Mouse (Mus musculus) liver, adult 2 months (tissue): ENCODE measurements around the gene Tbcc. TPM values are rescaled to one million over a fixed set of nuclear protein-coding genes. Genes with fewer than 3 reads are reported as not detected.
"Not testable (repeated sequence)": the region's sequence is repeated elsewhere in the genome, so short reads cannot be mapped to it uniquely, and the experiment has no call there.

Experiments
- DNase-seq: peaks from one replicate; pipeline ENCODE4 v3.0.0-alpha.2; 2011; ENCODE audit warnings: low read depth, low spot score; ENCODE audit errors: extremely low read depth
- H3K27ac ChIP-seq: fragments of 200-500 bp; replicated peaks from 2 replicates; pipeline ENCODE4 v1.5.1; 2012; ENCODE audit warnings: low read depth, mild to moderate bottlenecking, control low read depth, inconsistent platforms, low read length; ENCODE audit not compliant: insufficient read depth
- H3K27me3 ChIP-seq: fragments of 200-500 bp; 2 replicates; pipeline ENCODE4 v1.6.1; 2012; ENCODE audit warnings: mild to moderate bottlenecking, moderate library complexity, low read length, inconsistent platforms; ENCODE audit not compliant: control insufficient read depth, insufficient read depth
- H3K36me3 ChIP-seq: fragments of 200-500 bp; 2 replicates; pipeline ENCODE4 v1.6.1; 2012; ENCODE audit warnings: low read length, inconsistent platforms; ENCODE audit not compliant: control insufficient read depth, insufficient read depth
- H3K4me1 ChIP-seq: fragments of 200-500 bp; 2 replicates; pipeline ENCODE4 v1.6.1; 2011; ENCODE audit warnings: low read length; ENCODE audit not compliant: control insufficient read depth, insufficient read depth
- H3K4me3 ChIP-seq: fragments of 200-500 bp; 2 replicates; pipeline ENCODE4 v1.5.1; 2011; ENCODE audit warnings: low read depth, mild to moderate bottlenecking, control low read depth, low read length, moderate library complexity; ENCODE audit not compliant: insufficient read depth
- H3K79me2 ChIP-seq: fragments of 200-500 bp; 2 replicates; pipeline ENCODE4 v1.6.1; 2012; ENCODE audit warnings: inconsistent platforms, mild to moderate bottlenecking, low read length, moderate library complexity; ENCODE audit not compliant: control insufficient read depth, insufficient read depth
- H3K9ac ChIP-seq: fragments of 200-500 bp; 2 replicates; pipeline ENCODE4 v1.6.1; 2012; ENCODE audit warnings: low read depth, mild to moderate bottlenecking, control low read depth, inconsistent platforms, low read length
- CTCF ChIP-seq: fragments of 200-500 bp; IDR thresholded peaks from 2 replicates; pipeline ENCODE4 v1.5.1; 2011; ENCODE audit warnings: low read depth, low read length, control low read depth
- POLR2A ChIP-seq: fragments of 200-500 bp; IDR thresholded peaks from 2 replicates; pipeline ENCODE4 v1.6.1; 2011; ENCODE audit warnings: low read length, control low read depth; ENCODE audit not compliant: insufficient read depth; ENCODE audit errors: extremely low read depth
- WGBS: fragments of 180-500 bp; shearing (Covaris S2); methylation state at CpG from one replicate; pipeline ENCODE4 v1.1.7; 2018; 5-methylcytosine and 5-hydroxymethylcytosine counted together
- polyA plus RNA-seq: library from polyadenylated mRNA; depleted of rRNA; stranded (reverse); fragments of >200 nt; gene quantifications from 2 replicates; pipeline ENCODE4 v1.2.3, GENCODE M21; 2012; rRNA removed
- total RNA-seq: library from RNA; depleted of rRNA; stranded (reverse); fragments of >200 nt; gene quantifications from 2 replicates; pipeline ENCODE4 v1.2.3, GENCODE M21; 2014; rRNA removed

The Tbcc gene
- 8.5 and 10.0 TPM in 2 replicates for total RNA-seq
- polyA plus RNA-seq = 16.0 and 17.0 TPM in 2 replicates

GRCm38 (mm10) chr17:46890116-46890815 is at the start of gene Tbcc:
Gene Tbcc, plus strand, starts transcription at chr17:46890684.
- Histone ChIP-seq H3K4me1 (peaks cover 16% of the 10 kb centered on the region), H3K27me3 (no peaks in the 10 kb centered on the region), H3K79me2 (peaks cover 24% of the 10 kb centered on the region), H3K4me3 (peak within 1 kb of the TSS; percentile 97), H3K36me3 (no peaks in the 10 kb centered on the region), H3K9ac (peak within 1 kb of the TSS; percentile 95), H3K27ac (peak within 1 kb of the TSS; percentile 98)
- peak; percentile 88 for DNase-seq
- TF ChIP-seq POLR2A = peak; percentile 96
- no peak for TF ChIP-seq CTCF
- WGBS = under 1% methylated on average over 40 of the region's 40 CpGs

- Histone ChIP-seq H3K36me3 (no peaks in the 10 kb centered on the region), H3K9ac (no peak overlapping the region), H3K4me3 (no peak overlapping the region), H3K79me2 (peaks cover 30% of the 10 kb centered on the region; the same call in 1 of the 2 replicates), H3K27me3 (no peaks in the 10 kb centered on the region), H3K27ac (no peak overlapping the region), H3K4me1 (no peaks in the 10 kb centered on the region)
- DNase-seq = no peak
- TF ChIP-seq CTCF (no peak), POLR2A (no peak)
- WGBS = 23% methylated on average over 2 of the region's 2 CpGs
Observed at GRCm38 (mm10) chr17:46843022-46843421, 47.5 kb upstream of the Tbcc start.

- 93% methylated on average over 7 of the region's 7 CpGs for WGBS
- no peak overlapping the region for H3K9ac ChIP-seq
- peaks cover 30% of the 10 kb centered on the region; the same call in 1 of the 2 replicates for H3K79me2 ChIP-seq
- TF ChIP-seq CTCF = no peak
- no peaks in the 10 kb centered on the region for H3K36me3 ChIP-seq
- H3K27me3 ChIP-seq = no peaks in the 10 kb centered on the region
- no peak overlapping the region for H3K27ac ChIP-seq
- no peak for DNase-seq
- no peaks in the 10 kb centered on the region for H3K4me1 ChIP-seq
- H3K4me3 ChIP-seq = no peak overlapping the region
Observed at GRCm38 (mm10) chr17:46843716-46844115, 46.8 kb upstream of the Tbcc start.

GRCm38 (mm10) chr17:46844811-46845210 is 45.7 kb upstream of the Tbcc start:
- Histone ChIP-seq H3K27ac (no peak overlapping the region), H3K9ac (no peak overlapping the region), H3K36me3 (no peaks in the 10 kb centered on the region), H3K4me3 (no peak overlapping the region), H3K27me3 (no peaks in the 10 kb centered on the region), H3K79me2 (peaks cover 33% of the 10 kb centered on the region; the same call in 1 of the 2 replicates), H3K4me1 (no peaks in the 10 kb centered on the region)
- no peak for TF ChIP-seq CTCF
- DNase-seq = no peak
- WGBS = 93% methylated on average over 10 of the region's 10 CpGs

- TF ChIP-seq CTCF (no peak), POLR2A (no peak)
- Histone ChIP-seq H3K36me3 (no peaks in the 10 kb centered on the region), H3K79me2 (peaks cover 29% of the 10 kb centered on the region; the same call in 1 of the 2 replicates), H3K9ac (no peak overlapping the region), H3K27ac (no peak overlapping the region), H3K4me3 (no peak overlapping the region), H3K27me3 (no peaks in the 10 kb centered on the region), H3K4me1 (no peaks in the 10 kb centered on the region)
- WGBS = 93% methylated on average over 12 of the region's 12 CpGs
- no peak for DNase-seq
Observed at GRCm38 (mm10) chr17:46845262-46845661, 45.2 kb upstream of the Tbcc start.

- not testable (repeated sequence) for H3K4me1 ChIP-seq, H3K36me3 ChIP-seq, H3K27me3 ChIP-seq, H3K27ac ChIP-seq, H3K9ac ChIP-seq, DNase-seq, H3K4me3 ChIP-seq
- WGBS = 97% methylated on average over 18 of the region's 18 CpGs
- H3K79me2 ChIP-seq = peaks cover 22% of the 10 kb centered on the region; the same call in 1 of the 2 replicates
Observed at GRCm38 (mm10) chr17:46846573-46846972, 43.9 kb upstream of the Tbcc start.
